Mouse (Mus musculus) liver, embryonic 14.5 days (tissue): Measurements from ENCODE around the gene Tubb1. TPM values are rescaled to one million over a fixed set of nuclear protein-coding genes. Genes with fewer than 3 reads are reported as not detected.

Experiments
- ATAC-seq: fragments of 200-750 bp; cut with Nextera tagmentation; 2 replicates; pipeline ENCODE4 v1.8.0; 2017; ENCODE audit warnings: moderate number of reproducible peaks, mild to moderate bottlenecking, moderate library complexity; ENCODE audit not compliant: insufficient read depth
- DNase-seq, 3 experiments: peaks; one replicate each; pipeline ENCODE4 v3.0.0-alpha.2; 2012 to 2013; ENCODE audit warnings: low read depth in 3 of 3, low spot score in 3 of 3
- H3K27ac ChIP-seq: fragments of 300-500 bp; sonication (generic); 2 replicates; pipeline ENCODE4 v1.5.1; 2014; ENCODE audit warnings: moderate library complexity, mild to moderate bottlenecking, control low read depth, inconsistent platforms
- H3K27me3 ChIP-seq: fragments of 300-500 bp; sonication (generic); 2 replicates; pipeline ENCODE4 v1.6.1; 2014; ENCODE audit warnings: mild to moderate bottlenecking, low read length, moderate library complexity; ENCODE audit not compliant: control insufficient read depth, insufficient read depth
- H3K36me3 ChIP-seq: fragments of 300-500 bp; sonication (generic); replicated peaks from 2 replicates; pipeline ENCODE4 v1.6.1; 2014; ENCODE audit warnings: low read depth; ENCODE audit not compliant: control insufficient read depth, insufficient read depth
- H3K4me1 ChIP-seq, 2 experiments: fragments of 200-500 bp in 1 of 2; fragments of 300-500 bp in 1 of 2; sonication (generic) in 1 of 2; replicated peaks; 2 replicates each; pipeline ENCODE4 v1.6.1; 2012 to 2014; ENCODE audit warnings: antibody characterized with exemption in 1 of 2, inconsistent platforms in 1 of 2, low read length in 1 of 2; ENCODE audit not compliant: control insufficient read depth in 2 of 2, insufficient read depth in 2 of 2
- H3K4me2 ChIP-seq: fragments of 300-500 bp; sonication (generic); 2 replicates; pipeline ENCODE4 v1.6.1; 2014; ENCODE audit warnings: low read depth, mild to moderate bottlenecking, control low read depth, moderate library complexity
- H3K4me3 ChIP-seq, 2 experiments: fragments of 200-500 bp in 1 of 2; fragments of 300-500 bp in 1 of 2; sonication (generic) in 1 of 2; 2 replicates each; pipeline ENCODE4 v1.5.1; 2012 to 2014; ENCODE audit warnings: low read depth in 2 of 2, low read length in 2 of 2, mild to moderate bottlenecking in 2 of 2, control low read depth in 1 of 2, inconsistent platforms in 1 of 2, moderate library complexity in 1 of 2; ENCODE audit not compliant: insufficient read depth in 1 of 2
- H3K9ac ChIP-seq: fragments of 300-500 bp; sonication (generic); replicated peaks from 2 replicates; pipeline ENCODE4 v1.6.1; 2014; ENCODE audit warnings: mild to moderate bottlenecking, control low read depth, moderate library complexity
- H3K9me3 ChIP-seq: fragments of 300-500 bp; sonication (generic); 2 replicates; pipeline ENCODE4 v1.6.1; 2016; ENCODE audit warnings: low read length, mixed read lengths; ENCODE audit not compliant: control insufficient read depth
- CTCF ChIP-seq: IDR thresholded peaks from 2 replicates; pipeline ENCODE4 v1.5.1; 2016; ENCODE audit warnings: antibody characterized with exemption, low read depth, control low read depth
- EP300 ChIP-seq: IDR thresholded peaks from 2 replicates; pipeline ENCODE4 v1.6.1; 2016; ENCODE audit warnings: antibody characterized with exemption, low read depth
- WGBS: fragments of 180-500 bp; shearing (Covaris S2); extraction: QIAGEN DNeasy Blood & Tissue Kit; methylation state at CpG from one replicate; pipeline ENCODE4 v1.1.7; 2014; ENCODE audit not compliant: insufficient replicate concordance; 5-methylcytosine and 5-hydroxymethylcytosine counted together
- polyA plus RNA-seq, 2 experiments: library from polyadenylated mRNA; depleted of rRNA in 1 of 2; stranded (reverse) in 1 of 2; unstranded in 1 of 2; fragments of >200 nt; fragmentation: Nextera tagmentation in 1 of 2; extraction: Ambion mirVana in 1 of 2; gene quantifications; 2 replicates each; pipeline versions ENCODE4 v1.2.1 to v1.2.3; 2012 to 2014

Tubb1 gene
- polyA plus RNA-seq, 2 experiments = 24.3 to 24.9 TPM

DNA sequence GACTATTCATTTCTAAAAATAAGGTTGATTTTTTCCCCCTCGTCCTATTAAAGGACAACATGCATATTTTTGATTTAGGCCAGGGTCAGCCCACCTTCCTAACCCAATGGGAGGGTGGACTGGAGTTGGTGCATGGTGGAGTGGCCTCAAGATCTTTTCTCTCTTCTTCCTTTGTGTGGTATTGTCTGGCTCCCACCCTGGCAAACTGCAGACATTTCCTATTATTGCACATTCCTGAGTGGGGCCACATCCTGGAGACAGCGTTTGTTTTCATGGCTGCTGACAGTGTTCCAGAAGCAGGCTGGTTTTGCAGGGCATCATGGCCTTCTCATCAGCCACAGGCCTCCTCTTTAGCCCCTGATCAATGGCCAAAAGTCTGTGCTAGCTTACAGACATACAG, 7.4 kb upstream of the Tubb1 start:
- H3K27ac ChIP-seq = no peak overlapping the region
- H3K4me2 ChIP-seq = no peak overlapping the region
- 41% methylated on average over 2 of the region's 2 CpGs for WGBS
- H3K9me3 ChIP-seq = no peaks in the 10 kb centered on the region
- no peaks in the 10 kb centered on the region for H3K36me3 ChIP-seq
- TF ChIP-seq EP300 = no peak
- TF ChIP-seq CTCF = no peak
- no peak overlapping the region for H3K4me3 ChIP-seq
- DNase-seq (no peak), ATAC-seq (no peak)
- H3K4me1 ChIP-seq = peaks cover 9 to 20% of the 10 kb centered on the region in 2 experiments
- no peak overlapping the region for H3K9ac ChIP-seq
- no peaks in the 10 kb centered on the region for H3K27me3 ChIP-seq

- no peak for TF ChIP-seq EP300
- no peak for TF ChIP-seq CTCF
- Histone ChIP-seq H3K4me3 (no peak overlapping the region), H3K9me3 (no peaks in the 10 kb centered on the region), H3K4me1 (peaks cover 2 to 12% of the 10 kb centered on the region in 2 experiments), H3K27ac (no peak overlapping the region), H3K9ac (no peak overlapping the region), H3K27me3 (no peaks in the 10 kb centered on the region), H3K36me3 (no peaks in the 10 kb centered on the region), H3K4me2 (no peak overlapping the region)
- DNase-seq (no peak), ATAC-seq (no peak)
- WGBS = 41% methylated on average over 7 of the region's 7 CpGs
These were observed 6.1 kb upstream of the Tubb1 start for GRCm38 (mm10) chr2:174444359-174444758.

DNA sequence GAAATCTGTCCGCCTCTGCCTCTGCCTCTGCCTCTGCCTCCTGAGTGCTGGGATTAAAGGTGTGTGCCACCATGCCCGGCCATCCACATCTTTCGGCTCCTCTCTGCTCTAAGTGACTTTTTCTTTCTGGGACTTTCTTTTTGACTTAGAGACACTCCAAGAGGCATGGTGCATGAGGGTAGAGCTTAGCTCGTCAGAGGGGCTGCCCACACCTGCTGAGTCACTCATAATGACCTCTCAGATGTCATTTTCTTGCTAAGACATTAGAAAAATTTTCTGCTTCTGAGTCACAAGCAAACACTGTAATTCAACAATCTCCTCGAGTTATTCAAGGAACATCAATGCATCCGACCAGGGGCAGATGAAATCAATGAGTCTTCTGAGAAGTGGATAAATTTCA, 5.5 kb upstream of the Tubb1 start:
- 47% methylated on average over 6 of the region's 6 CpGs for WGBS

GRCm38 (mm10) chr2:174446492-174446891, 4.0 kb upstream of the Tubb1 start:
- ATAC-seq (no peak), DNase-seq (no peak)
- Histone ChIP-seq H3K27ac (no peak overlapping the region), H3K9me3 (no peaks in the 10 kb centered on the region), H3K4me3 (no peak overlapping the region), H3K27me3 (no peaks in the 10 kb centered on the region), H3K4me2 (no peak overlapping the region), H3K4me1 (peaks cover 11 to 18% of the 10 kb centered on the region in 2 experiments), H3K36me3 (no peaks in the 10 kb centered on the region), H3K9ac (no peak overlapping the region)
- WGBS = 58% methylated on average over 7 of the region's 7 CpGs
- TF ChIP-seq CTCF (no peak), EP300 (no peak)

More for the DNA sequence above, 5.5 kb upstream of the Tubb1 start:
- Histone ChIP-seq H3K27ac (no peak overlapping the region), H3K9me3 (no peaks in the 10 kb centered on the region), H3K4me2 (no peak overlapping the region), H3K4me3 (no peak overlapping the region), H3K27me3 (no peaks in the 10 kb centered on the region), H3K36me3 (no peaks in the 10 kb centered on the region), H3K9ac (no peak overlapping the region), H3K4me1 (peaks cover 4 to 8% of the 10 kb centered on the region in 2 experiments)
- ATAC-seq (no peak), DNase-seq (no peak)
- TF ChIP-seq EP300 (no peak), CTCF (no peak)

DNA sequence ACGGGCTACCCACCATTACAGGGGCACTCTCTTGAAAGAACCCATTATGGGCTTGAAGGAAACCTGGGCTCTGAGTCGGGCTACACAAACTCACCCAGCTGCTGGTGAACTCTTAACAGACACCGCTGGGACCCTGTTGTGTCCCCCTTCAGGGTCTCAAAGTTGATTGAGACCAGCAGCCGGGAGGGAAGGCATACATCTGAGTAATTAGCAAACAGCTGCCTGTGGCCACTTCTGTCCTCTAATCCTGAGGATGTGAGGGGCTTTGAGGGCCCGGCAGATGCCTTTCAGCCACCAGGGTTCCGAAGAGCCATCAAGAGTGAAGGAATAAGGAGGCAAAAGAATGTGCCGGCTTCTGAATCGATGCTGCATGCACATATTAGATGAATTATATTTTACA, 3.6 kb upstream of the Tubb1 start:
- ATAC-seq (no peak), DNase-seq (no peak)
- no peaks in the 10 kb centered on the region for H3K9me3 ChIP-seq
- 60% methylated on average over 8 of the region's 8 CpGs for WGBS
- H3K4me3 ChIP-seq = no peak overlapping the region
- TF ChIP-seq EP300 = no peak
- no peak overlapping the region for H3K4me2 ChIP-seq
- H3K36me3 ChIP-seq = no peaks in the 10 kb centered on the region
- no peaks in the 10 kb centered on the region for H3K27me3 ChIP-seq
- peaks cover 13 to 21% of the 10 kb centered on the region in 2 experiments for H3K4me1 ChIP-seq
- no peak overlapping the region for H3K9ac ChIP-seq
- H3K27ac ChIP-seq = no peak overlapping the region

- Histone ChIP-seq H3K4me3 (no peak overlapping the region), H3K4me1 (peaks cover 28 to 29% of the 10 kb centered on the region in 2 experiments)
- no peak for ATAC-seq
These were observed 2.1 kb upstream of the Tubb1 start for GRCm38 (mm10) chr2:174448405-174448804.

More at GRCm38 (mm10) chr2:174448405-174448804, 2.1 kb upstream of the Tubb1 start:
- TF ChIP-seq EP300 (no peak), CTCF (no peak)
- Histone ChIP-seq H3K4me2 (no peak overlapping the region), H3K9me3 (no peaks in the 10 kb centered on the region), H3K27ac (no peak overlapping the region), H3K9ac (no peak overlapping the region), H3K36me3 (no peaks in the 10 kb centered on the region), H3K27me3 (no peaks in the 10 kb centered on the region)
- 67% methylated on average over 4 of the region's 4 CpGs for WGBS
- no peak for DNase-seq
